Mouse (Mus musculus): ENCODE data around the gene Ajm1. TPM values are rescaled to one million over a fixed set of nuclear protein-coding genes. Genes with fewer than 3 reads are reported as not detected.

The Ajm1 gene
- total RNA-seq, 2 experiments from 2014 or later = 106 to 120 TPM

- Histone ChIP-seq H3K27ac (peak overlapping the region; percentile 97), H3K4me3 (peak overlapping the region; percentile 63)
- no peak for TF ChIP-seq CTCF (conservative IDR thresholded peaks at IDR 0.05)
- DNase-seq (ENCODE audit: low spot score in 2 of 2) = peak; percentile 49 to 55
Observed at GRCm38 (mm10) chr2:25580621-25581101, 896 bp downstream of the Ajm1 start.

GRCm38 (mm10) chr2:25579737-25580460 lies 1.7 kb downstream of the Ajm1 start:
- peak overlapping the region; percentile 97 for H3K27ac ChIP-seq
- peak overlapping the region; percentile 63 for H3K4me3 ChIP-seq
- DNase-seq (ENCODE audit: low spot score in 2 of 2) = peak; percentile 40 to 52
- TF ChIP-seq CTCF (conservative IDR thresholded peaks at IDR 0.05) = peak; percentile 80

DNA sequence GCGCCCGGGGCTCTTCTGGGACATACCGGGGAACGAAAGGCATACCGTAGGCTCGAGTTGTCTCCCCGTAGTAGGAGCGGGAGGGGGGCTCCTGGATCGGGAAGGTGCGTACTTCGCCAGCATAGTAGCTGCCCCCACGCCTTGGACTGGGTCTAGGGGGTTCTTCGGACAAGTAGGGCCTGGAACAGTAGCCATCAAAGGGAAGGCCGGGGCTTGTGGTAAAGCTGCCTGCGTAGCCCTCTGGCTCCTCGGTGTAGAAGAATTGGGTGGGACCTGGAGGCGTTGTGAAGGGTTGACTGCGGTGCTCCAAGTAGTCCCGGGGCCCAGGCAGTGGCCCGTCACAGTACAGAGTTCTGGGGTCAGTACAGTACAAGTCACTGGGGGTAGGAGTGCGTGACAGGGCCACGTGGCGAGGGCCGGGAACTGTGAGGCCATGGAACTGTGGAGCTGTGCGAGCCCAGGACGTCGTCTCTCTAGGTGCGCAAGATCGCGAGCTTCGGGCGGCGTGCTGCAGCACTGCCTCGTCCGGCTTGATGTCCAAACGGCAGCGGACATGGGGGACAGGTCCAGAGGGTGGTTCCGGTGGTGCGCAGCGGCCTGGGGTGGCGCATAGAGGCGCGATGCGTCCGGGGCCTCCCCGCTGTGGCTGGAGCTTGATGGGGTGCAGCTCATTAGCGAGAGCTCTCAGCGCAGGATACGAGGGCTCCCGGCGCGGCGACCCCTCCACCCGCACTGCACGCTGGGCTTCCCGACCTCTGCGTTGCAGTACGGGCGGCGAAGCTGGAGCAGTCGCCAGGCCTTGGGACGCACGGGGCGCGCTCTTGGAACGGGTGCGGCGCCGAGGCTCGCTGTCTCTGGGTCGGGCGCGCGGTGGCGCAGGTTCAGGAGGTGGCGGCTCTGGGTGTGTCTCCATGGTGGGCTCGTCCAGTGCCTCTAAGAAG lies 2.5 kb downstream of the Ajm1 start:
- peak overlapping the region; percentile 97 for H3K27ac ChIP-seq
- no peak for DNase-seq (ENCODE audit: low spot score in 2 of 2)

GRCm38 (mm10) chr2:25577951-25578795 lies 3.4 kb downstream of the Ajm1 start:
- peak; percentile 39 for TF ChIP-seq CTCF (conservative IDR thresholded peaks at IDR 0.05)
- Histone ChIP-seq H3K4me3 (no peak overlapping the region), H3K27ac (peak overlapping the region; percentile 93)
- no peak for DNase-seq (ENCODE audit: low spot score in 2 of 2)

More for the DNA sequence above, 2.5 kb downstream of the Ajm1 start:
- TF ChIP-seq CTCF (conservative IDR thresholded peaks at IDR 0.05) = no peak
- no peak overlapping the region; the same call in 1 of the 2 replicates for H3K4me3 ChIP-seq

DNA sequence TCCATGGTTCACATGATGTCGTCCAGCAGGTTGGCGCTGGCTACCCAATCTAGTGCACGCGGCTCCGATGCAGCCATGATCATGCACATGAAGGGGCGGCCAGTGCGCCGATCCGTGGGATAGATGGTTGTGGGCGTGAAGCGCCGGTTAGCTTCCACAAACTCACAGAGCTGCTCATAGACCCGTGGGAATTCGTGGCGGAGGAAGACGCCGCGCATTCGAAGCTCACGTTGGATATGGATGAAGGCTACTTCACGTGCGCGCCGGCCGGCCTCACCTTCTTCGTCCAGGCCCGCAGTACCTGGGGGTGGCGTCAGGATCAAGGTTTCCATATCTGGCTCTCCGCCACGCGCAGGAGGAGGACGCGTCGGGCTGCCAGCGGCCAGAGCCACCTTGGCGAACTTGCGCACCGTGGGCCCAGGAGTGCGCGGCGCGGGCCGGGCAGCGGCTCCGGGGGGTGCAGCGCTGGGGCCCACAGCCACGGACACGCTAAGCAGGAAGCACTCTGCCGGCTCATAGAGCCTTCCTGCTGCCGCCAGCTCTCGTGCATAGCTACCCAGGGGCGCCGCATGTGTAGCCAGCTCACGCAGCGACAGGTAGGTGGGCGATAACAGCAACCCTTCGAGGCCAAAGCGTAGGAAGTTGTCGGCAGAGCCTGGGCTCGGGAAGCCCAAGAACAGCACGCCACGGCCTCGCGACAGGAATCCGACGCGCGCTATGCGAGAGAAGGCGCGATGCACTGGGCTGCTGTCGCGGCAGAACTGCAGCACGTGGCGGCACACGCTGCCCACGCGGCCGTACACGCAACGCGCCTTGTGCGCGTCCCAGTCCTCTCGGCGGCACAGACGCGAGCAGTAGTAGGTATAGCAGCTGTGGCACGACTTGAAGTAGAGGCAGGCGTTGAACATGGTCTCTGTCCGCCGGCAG lies 4.3 kb downstream of the Ajm1 start:
- Histone ChIP-seq H3K4me3 (no peak overlapping the region), H3K27ac (peak overlapping the region; percentile 93)
- TF ChIP-seq CTCF (conservative IDR thresholded peaks at IDR 0.05) = no peak
- DNase-seq (ENCODE audit: low spot score in 2 of 2) = no peak

DNA sequence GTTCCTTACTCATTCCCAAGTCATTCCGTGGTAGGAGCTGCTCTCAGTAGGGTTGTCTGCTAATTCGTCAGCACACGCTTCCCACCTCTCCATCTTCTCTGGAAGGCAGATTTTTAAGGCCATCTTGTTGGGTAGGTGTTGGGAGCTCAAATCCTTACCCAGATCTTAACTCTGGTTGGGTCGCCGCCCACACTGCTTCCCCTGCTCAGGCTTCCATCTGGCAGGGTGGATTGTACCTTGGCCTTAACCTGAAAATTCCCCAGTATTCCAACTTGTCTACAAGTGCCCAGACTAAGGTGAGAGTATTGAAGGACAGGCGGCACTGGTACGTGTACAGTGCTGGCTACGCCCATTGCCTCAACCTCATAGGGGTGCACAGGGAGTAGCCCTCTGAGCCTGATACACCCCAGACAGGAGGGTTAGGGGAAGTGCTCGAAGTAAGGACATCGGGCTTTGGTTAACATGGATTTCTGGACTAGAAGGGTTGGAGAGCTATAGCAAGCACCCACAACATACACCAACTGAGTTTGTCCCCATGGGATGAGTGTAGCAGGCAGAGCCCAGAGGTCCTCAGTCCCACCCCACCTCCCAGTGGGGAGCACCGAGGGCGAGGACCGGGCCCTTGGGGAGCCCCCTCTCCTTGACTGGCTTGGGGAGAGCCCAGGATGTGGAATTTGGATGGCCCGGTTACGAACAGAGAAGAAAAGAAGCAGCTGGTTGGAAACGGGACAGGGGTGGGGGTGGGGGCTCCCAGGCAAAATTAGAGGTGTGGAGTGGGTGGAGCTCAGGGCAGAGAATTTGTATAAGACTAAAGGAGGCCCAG lies 5.3 kb downstream of the Ajm1 start:
- peak in 1 of 2 experiments; percentile 27 for DNase-seq (ENCODE audit: low spot score in 2 of 2)
- Histone ChIP-seq H3K4me3 (no peak overlapping the region), H3K27ac (peak overlapping the region; percentile 93)
- TF ChIP-seq CTCF (conservative IDR thresholded peaks at IDR 0.05) = no peak

DNA sequence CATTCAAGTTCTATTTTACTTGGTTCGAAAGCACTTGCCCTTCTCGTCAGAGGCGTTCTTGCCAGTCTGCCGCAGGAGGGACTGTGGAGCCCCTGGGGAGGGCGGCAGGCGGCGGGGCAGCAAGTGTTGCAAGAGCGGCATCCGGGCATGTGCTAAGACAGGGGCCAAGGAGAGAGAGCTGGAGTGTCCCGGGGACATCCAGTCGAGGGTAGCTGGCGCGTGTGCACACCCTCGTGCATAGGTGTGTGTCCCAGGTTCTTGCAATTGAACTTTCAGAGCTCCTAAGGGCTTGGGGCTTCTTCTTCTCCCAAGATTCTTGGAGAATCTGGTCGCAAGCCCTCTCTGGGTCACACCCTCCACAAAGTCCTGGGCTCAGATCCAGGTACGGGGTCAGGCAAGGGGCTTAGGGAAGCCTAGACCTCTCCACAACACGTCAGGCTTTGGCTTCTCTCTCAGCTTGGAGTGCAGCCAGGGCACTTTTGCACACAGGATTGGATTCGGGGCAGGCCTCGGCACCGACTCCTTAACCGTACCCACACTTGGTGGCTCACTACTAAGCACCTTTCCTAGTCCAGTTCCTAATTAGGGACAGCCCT lies 6.0 kb downstream of the Ajm1 start:
- H3K27ac ChIP-seq = peak overlapping the region; percentile 93
- TF ChIP-seq CTCF (conservative IDR thresholded peaks at IDR 0.05) = no peak
- peak; percentile 29 to 37 for DNase-seq (ENCODE audit: low spot score in 2 of 2)
- H3K4me3 ChIP-seq = peak overlapping the region; percentile 60

DNA sequence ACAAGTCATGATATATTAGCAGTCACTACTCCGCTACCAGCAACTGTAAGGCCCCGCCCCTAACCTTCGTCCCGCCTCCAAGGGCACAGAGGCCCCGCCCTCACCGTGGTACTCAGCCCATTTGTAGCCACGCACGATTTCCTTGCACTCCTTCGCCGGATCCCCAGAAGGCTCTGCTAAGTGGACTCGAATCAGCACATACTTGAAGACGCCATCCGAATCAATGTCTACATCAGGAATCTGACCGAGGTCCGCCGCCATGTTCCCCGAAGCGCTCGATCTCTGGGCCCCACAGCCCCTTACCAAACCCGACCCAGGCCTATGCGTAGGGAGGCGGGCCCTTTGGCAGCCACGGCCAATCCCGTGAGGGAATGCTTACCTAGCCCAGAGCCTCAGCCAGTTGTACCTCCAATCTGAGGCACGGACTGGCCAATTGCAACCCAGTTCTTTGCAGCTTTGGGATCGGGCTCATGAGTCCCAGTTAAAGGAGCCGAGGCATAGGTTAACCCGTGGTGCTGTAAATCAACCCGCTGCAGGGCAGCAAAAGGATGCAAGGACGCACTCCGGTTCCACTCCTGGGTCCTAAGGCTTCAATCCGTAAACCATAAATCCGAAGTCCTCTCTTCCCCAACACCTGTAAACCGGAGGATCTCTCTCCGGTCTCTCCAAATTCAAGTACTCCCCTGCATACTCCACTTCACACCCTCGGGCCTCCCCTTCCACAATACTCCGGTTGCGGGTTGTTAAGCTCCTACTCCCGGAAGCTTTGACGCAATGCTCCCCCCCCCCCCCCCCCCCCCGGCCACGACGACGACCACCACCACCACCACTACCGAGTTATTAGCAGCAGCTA lies 6.8 kb downstream of the Ajm1 start, which contains the start of the genes Mamdc4 and Phpt1:
Gene Mamdc4 (minus strand): TSS at position 267 of the 853 bp plus-strand sequence.
Gene Phpt1 (minus strand): TSS at position 646 of the 853 bp plus-strand sequence.
- TF ChIP-seq CTCF (conservative IDR thresholded peaks at IDR 0.05) = no peak
- H3K27ac ChIP-seq = peak within 1 kb of the TSS; percentile 93
- DNase-seq (ENCODE audit: low spot score in 2 of 2) = peak; percentile 94 to 97
- peak within 1 kb of the TSS; percentile 60 for H3K4me3 ChIP-seq

- DNase-seq (ENCODE audit: low spot score in 2 of 2) = no peak
- Histone ChIP-seq H3K4me3 (peak overlapping the region; percentile 60), H3K27ac (peak overlapping the region; percentile 93)
- TF ChIP-seq CTCF (conservative IDR thresholded peaks at IDR 0.05) = peak; percentile 28
Observed at GRCm38 (mm10) chr2:25574136-25574535, 7.4 kb downstream of the Ajm1 start.
